8 mouse cellular contexts compared by ENCODE assay signal in the genomic region with DNA sequence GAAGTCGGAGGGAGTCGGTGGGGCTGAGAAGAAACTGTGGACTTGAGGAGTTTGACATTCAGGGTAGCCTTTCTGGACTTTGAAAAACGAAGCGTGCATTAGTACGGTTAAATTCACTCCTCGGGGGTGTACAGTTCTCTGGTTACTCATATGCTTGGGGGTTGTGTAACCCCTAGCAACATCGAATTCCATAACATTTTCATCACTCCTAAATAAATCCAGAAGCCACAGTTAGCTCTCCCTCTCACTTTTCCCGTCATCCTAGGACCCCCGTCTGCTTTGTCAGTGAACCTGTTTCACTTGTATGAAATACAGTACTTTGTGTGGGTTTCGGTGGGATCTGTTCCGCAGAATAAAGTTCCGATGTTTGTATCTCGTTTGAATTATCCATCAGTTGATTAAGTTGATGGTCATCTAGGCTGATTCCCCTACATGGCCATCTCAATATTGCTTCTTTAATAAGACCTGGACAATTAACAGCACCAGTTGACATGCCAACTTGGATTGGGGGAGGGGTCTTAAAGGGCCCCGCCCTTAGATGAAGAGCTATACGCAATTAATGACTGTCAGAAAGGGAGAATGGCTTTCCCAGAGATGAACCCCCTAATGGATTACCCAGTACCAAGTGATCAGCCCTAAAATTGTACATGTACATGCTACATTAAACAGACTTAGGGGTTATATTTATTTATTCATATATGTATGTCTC. TPM values are rescaled to one million over a fixed set of nuclear protein-coding genes. Genes with fewer than 3 reads are reported as not detected.
A peak's percentile ranks its signal among the peaks of the same experiment; 100 is the strongest.
DNase-seq lines count a peak whose midpoint lies in the region; ATAC-seq and TF ChIP-seq lines count a peak whose summit lies in the region.

No protein-coding gene starts in this region.

- intact Hi-C loops in heart, adult 2 months (cut with DNase I), result loop anchor here (2.0 to 5.0 kb wide), 2 partner anchors 54 to 416 kb away; a partner anchor contains a TSS
- intact Hi-C loops in heart, postnatal 10 days (cut with DNase I), result loop anchor here (2.0 to 5.0 kb wide), 2 partner anchors 54 to 111 kb away; a partner anchor contains a TSS

- no peak for TF ChIP-seq POLR2A in heart, adult 2 months (IDR thresholded peaks at IDR 0.05; ENCODE audit: insufficient read depth, low read depth, low read length)

- no peak for TF ChIP-seq CTCF in heart, adult 2 months (IDR thresholded peaks at IDR 0.05)
- no peak for TF ChIP-seq CTCF in G1E (IDR thresholded peaks at IDR 0.05; ENCODE audit: low read depth, low read length)
- TF ChIP-seq CTCF in liver, embryonic 14.5 days (IDR thresholded peaks at IDR 0.05; ENCODE audit: low read depth), result no peak

- peak overlapping the region; percentile 69 for H3K4me3 ChIP-seq in heart, adult 2 months
- peak overlapping the region; percentile 87 for H3K4me3 ChIP-seq in G1E (ENCODE audit: low read depth, low read length)
- peak overlapping the region; percentile 95 for H3K4me3 ChIP-seq in forebrain, embryonic 12.5 days (replicated peaks)
- peak overlapping the region; percentile 81 to 98 for H3K4me3 ChIP-seq in liver, embryonic 14.5 days (ENCODE audit: insufficient read depth in 1 of 2, low read depth in 2 of 2, low read length in 2 of 2)

- peaks cover 2% of the 10 kb centered on the region for H3K79me2 ChIP-seq in heart, adult 2 months (replicated peaks; ENCODE audit: control insufficient read depth, insufficient read depth, low read length)

- peaks cover 1% of the 10 kb centered on the region; the same call in 1 of the 2 replicates for H3K4me1 ChIP-seq in heart, adult 2 months (ENCODE audit: control insufficient read depth, insufficient read depth, low read length)
- H3K4me1 ChIP-seq in G1E (ENCODE audit: insufficient read depth, low read depth, low read length), result peaks cover 38% of the 10 kb centered on the region
- peaks cover 10% of the 10 kb centered on the region for H3K4me1 ChIP-seq in forebrain, embryonic 12.5 days
- peaks cover 2 to 6% of the 10 kb centered on the region in 2 experiments; a peak in 3 of 4 replicates for H3K4me1 ChIP-seq in liver, embryonic 14.5 days (replicated peaks; ENCODE audit: control insufficient read depth in 2 of 2, insufficient read depth in 2 of 2, low read length in 1 of 2)

- H3K27ac ChIP-seq in heart, adult 2 months, result peak overlapping the region; percentile 88
- H3K27ac ChIP-seq in forebrain, embryonic 12.5 days, result peak overlapping the region; percentile 93
- peak overlapping the region; percentile 86 for H3K27ac ChIP-seq in liver, embryonic 14.5 days

- no peak for DNase-seq in heart, adult 2 months
- DNase-seq in heart, postnatal 10 days, result no peak
- no peak for DNase-seq in G1E (ENCODE audit: low spot score)
- DNase-seq in liver, embryonic 14.5 days (ENCODE audit: low read depth in 3 of 3, low spot score in 3 of 3), result no peak
- DNase-seq in ovary, adult 18-20 months (ENCODE audit: low spot score), result no peak
- no peak for DNase-seq in urinary bladder, postnatal 25 days (ENCODE audit: low spot score)

- no peak for ATAC-seq in G1E (ENCODE audit: extremely low read depth, insufficient number of reproducible peaks, low FRiP score, poor library complexity, severe bottlenecking)
- ATAC-seq in forebrain, embryonic 12.5 days (ENCODE audit: low FRiP score), result no peak; the same call in 1 of the 2 replicates
- ATAC-seq in liver, embryonic 14.5 days (ENCODE audit: insufficient read depth), result no peak
- ATAC-seq in activated CD4-positive, CD25-positive, alpha-beta regulatory T cell, adult 4 months, result no peak

- no peaks in the 10 kb centered on the region for H3K9me3 ChIP-seq in G1E (replicated peaks)
- H3K9me3 ChIP-seq in forebrain, embryonic 12.5 days, result no peaks in the 10 kb centered on the region
- no peaks in the 10 kb centered on the region for H3K9me3 ChIP-seq in liver, embryonic 14.5 days (ENCODE audit: control insufficient read depth, low read length)

- 9% methylated on average over 15 of the region's 15 CpGs for WGBS in heart, adult 2 months
- WGBS in forebrain, embryonic 12.5 days, result 24% methylated on average over 15 of the region's 15 CpGs
- WGBS in liver, embryonic 14.5 days (ENCODE audit: insufficient replicate concordance), result 16% methylated on average over 15 of the region's 15 CpGs

- peak overlapping the region; percentile 83 for H3K4me2 ChIP-seq in forebrain, embryonic 12.5 days
- peak overlapping the region; percentile 83 for H3K4me2 ChIP-seq in liver, embryonic 14.5 days (ENCODE audit: low read depth)

- peak overlapping the region; percentile 98 for H3K9ac ChIP-seq in heart, adult 2 months (ENCODE audit: low read depth, low read length)
- H3K9ac ChIP-seq in forebrain, embryonic 12.5 days, result peak overlapping the region; percentile 95
- peak overlapping the region; percentile 95 for H3K9ac ChIP-seq in liver, embryonic 14.5 days (replicated peaks)

- no peak for TF ChIP-seq EP300 in heart, adult 2 months (IDR thresholded peaks at IDR 0.05; ENCODE audit: insufficient read depth, low read depth, low read length)
- no peak for TF ChIP-seq EP300 in liver, embryonic 14.5 days (IDR thresholded peaks at IDR 0.05; ENCODE audit: low read depth)

- no peaks in the 10 kb centered on the region for H3K36me3 ChIP-seq in heart, adult 2 months (ENCODE audit: control insufficient read depth, insufficient read depth, low read length)
- H3K36me3 ChIP-seq in G1E (replicated peaks), result peaks cover 18% of the 10 kb centered on the region
- H3K36me3 ChIP-seq in forebrain, embryonic 12.5 days (replicated peaks), result peaks cover 6% of the 10 kb centered on the region
- no peaks in the 10 kb centered on the region; the same call in 1 of the 2 replicates for H3K36me3 ChIP-seq in liver, embryonic 14.5 days (replicated peaks; ENCODE audit: control insufficient read depth, insufficient read depth, low read depth)

- no peaks in the 10 kb centered on the region for H3K27me3 ChIP-seq in heart, adult 2 months (ENCODE audit: control insufficient read depth, insufficient read depth, low read length)
- no peaks in the 10 kb centered on the region for H3K27me3 ChIP-seq in G1E (ENCODE audit: insufficient read depth, low read length)
- no peaks in the 10 kb centered on the region for H3K27me3 ChIP-seq in forebrain, embryonic 12.5 days
- H3K27me3 ChIP-seq in liver, embryonic 14.5 days (ENCODE audit: control insufficient read depth, insufficient read depth, low read length), result no peaks in the 10 kb centered on the region

RNA-seq across cellular contexts. Expression of a gene that starts 0.7 kb away (rescaled TPM):
- 10 to 100 TPM in 1 of 2 experiments, 1 to 10 TPM in 1; 7.9 to 10.8 TPM for total RNA-seq in heart, adult 2 months (2021)
- polyA plus RNA-seq in heart, adult 2 months (2012; rRNA removed), result 13.1 and 14.6 TPM in 2 replicates
- total RNA-seq in heart, postnatal 10 days (2021), result 10 to 100 TPM; 13.3 to 14.8 TPM
- total RNA-seq in G1E (2014; fragmentation: Nextera tagmentation) (41.5 and 51.3 TPM in 2 replicates), G1E (2017) (26.5 and 28.9 TPM in 2 replicates)
- 22.6 and 28.4 TPM in 2 replicates for polyA plus RNA-seq in G1E (2012)
- 22.8 and 25.2 TPM in 2 replicates for polyA plus RNA-seq in forebrain, embryonic 12.5 days (2016; fragmentation: Nextera tagmentation; extraction: Ambion mirVana)
- polyA plus RNA-seq in liver, embryonic 14.5 days (2012; rRNA removed), result 13.4 and 14.1 TPM in 2 replicates
- 7.1 and 8.3 TPM in 2 replicates for polyA plus RNA-seq in liver, embryonic 14.5 days (2014; fragmentation: Nextera tagmentation; extraction: Ambion mirVana)
- 10 to 100 TPM; 50.5 to 53.0 TPM for polyA plus RNA-seq in activated CD4-positive, CD25-positive, alpha-beta regulatory T cell, adult 4 months (2017; shearing (Covaris generic))

RNA-seq across cellular contexts. Expression of a gene that starts 55.3 kb away (rescaled TPM):
- 10 to 100 TPM; 36.0 to 41.8 TPM for total RNA-seq in heart, adult 2 months (2021)
- polyA plus RNA-seq in heart, adult 2 months (2012; rRNA removed), result 15.0 and 29.1 TPM in 2 replicates
- 10 to 100 TPM; 38.5 to 46.4 TPM for total RNA-seq in heart, postnatal 10 days (2021)
- total RNA-seq in G1E (2014; fragmentation: Nextera tagmentation) (21.4 and 24.2 TPM in 2 replicates), G1E (2017) (10.3 and 14.4 TPM in 2 replicates)
- polyA plus RNA-seq in G1E (2012), result 1.9 and 2.9 TPM in 2 replicates
- polyA plus RNA-seq in forebrain, embryonic 12.5 days (2016; fragmentation: Nextera tagmentation; extraction: Ambion mirVana), result 32.9 and 34.9 TPM in 2 replicates
- 1.5 and 1.8 TPM in 2 replicates for polyA plus RNA-seq in liver, embryonic 14.5 days (2012; rRNA removed)
- polyA plus RNA-seq in liver, embryonic 14.5 days (2014; fragmentation: Nextera tagmentation; extraction: Ambion mirVana), result 3.6 and 3.7 TPM in 2 replicates
- polyA plus RNA-seq in activated CD4-positive, CD25-positive, alpha-beta regulatory T cell, adult 4 months (2017; shearing (Covaris generic)), result 1 to 10 TPM; 4.7 to 6.6 TPM
